Mouse (Mus musculus) left cerebral cortex, postnatal 36 days (tissue): ENCODE results near the gene Prkd2. TPM values are rescaled to one million over a fixed set of nuclear protein-coding genes. Genes with fewer than 3 reads are reported as not detected.

Experiments used
- DNase-seq, 2 experiments: peaks; one replicate each; pipeline ENCODE4 v3.0.0; 2021 to 2022; ENCODE audit warnings: low spot score in 2 of 2, mixed read lengths in 1 of 2
- intact Hi-C: fragments of 180-260 bp; cut with DNase I; formaldehyde crosslinking; loops from one replicate; pipeline ENCODE4 v1.15.1; 2025
- total RNA-seq, 2 experiments: library from RNA; stranded (reverse); gene quantifications; 2 replicates each; pipeline ENCODE4 v1.2.3; 2021

Prkd2 gene
- total RNA-seq, 2 experiments from 2014 or later, result 3.1 to 7.1 TPM

DNA sequence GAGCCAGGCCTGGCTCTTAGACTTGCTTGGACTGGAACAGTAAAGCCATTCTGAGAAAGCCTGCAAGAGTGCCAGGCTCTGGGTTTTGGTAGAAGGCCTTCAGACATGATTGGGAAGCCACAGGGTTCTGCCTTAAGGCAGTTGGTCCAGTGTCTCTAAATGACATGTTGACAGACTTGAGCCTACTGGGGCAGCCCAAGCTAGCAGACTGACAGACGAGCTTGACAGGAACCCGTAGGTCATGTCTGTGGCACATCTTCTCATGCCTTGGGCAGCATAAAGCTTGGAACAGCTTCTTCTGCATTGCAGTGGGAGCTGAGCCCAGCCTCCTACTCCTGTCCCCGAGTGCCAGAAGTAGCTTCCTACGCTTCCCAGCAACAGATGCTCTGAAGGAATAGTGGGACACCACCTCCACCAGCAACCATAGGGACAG, 21.0 kb upstream of the Prkd2 start:
- intact Hi-C loops, result loop anchor here (5.0 kb wide), 1 partner anchor 36 kb away; no protein-coding TSS in a partner anchor
- peak; percentile 83 to 88 for DNase-seq

DNA sequence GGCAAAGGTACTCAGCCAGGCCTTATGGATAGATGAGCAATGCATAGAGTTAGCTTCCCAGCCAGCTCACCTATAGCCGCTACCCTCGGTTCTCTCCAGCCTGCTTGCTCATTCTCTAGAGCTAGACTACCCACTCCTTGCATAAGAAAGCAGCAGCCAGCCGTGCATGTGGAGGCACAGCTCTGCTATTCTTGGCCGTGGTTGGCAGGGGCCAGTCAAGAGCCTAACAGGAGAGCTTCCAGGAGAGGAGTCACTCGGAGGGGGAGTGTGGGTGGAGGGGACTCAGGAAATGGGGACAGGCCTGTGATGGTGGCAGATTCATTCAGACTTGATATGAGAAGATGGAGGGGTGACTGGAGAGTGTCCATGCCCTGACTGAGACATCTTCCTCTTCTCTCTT, 19.0 kb upstream of the Prkd2 start:
- intact Hi-C loops, result loop anchor here (5.0 kb wide), 1 partner anchor 34 kb away; no protein-coding TSS in a partner anchor
- peak; percentile 85 to 91 for DNase-seq

DNA sequence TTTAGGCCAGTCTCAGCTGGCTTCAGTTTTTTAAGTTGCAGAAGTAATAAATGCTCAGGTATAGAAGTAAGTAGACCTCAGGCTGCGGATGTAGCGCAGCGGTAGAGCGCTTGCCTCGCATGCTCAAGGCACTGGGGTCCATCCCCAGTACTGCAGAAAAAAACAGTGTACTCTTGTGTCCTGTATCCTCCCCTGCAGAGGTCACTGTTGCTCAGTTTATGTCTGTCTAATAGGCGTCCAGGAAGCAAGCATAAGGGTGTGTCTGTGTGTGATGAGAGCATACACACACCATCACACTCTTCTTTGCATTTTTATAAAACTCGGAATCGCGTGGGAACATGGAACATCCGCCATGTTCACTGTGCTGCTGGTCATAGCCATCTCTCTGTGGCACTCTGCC, 16.9 kb upstream of the Prkd2 start:
- intact Hi-C loops, result no loop called here
- DNase-seq, result no peak

DNA sequence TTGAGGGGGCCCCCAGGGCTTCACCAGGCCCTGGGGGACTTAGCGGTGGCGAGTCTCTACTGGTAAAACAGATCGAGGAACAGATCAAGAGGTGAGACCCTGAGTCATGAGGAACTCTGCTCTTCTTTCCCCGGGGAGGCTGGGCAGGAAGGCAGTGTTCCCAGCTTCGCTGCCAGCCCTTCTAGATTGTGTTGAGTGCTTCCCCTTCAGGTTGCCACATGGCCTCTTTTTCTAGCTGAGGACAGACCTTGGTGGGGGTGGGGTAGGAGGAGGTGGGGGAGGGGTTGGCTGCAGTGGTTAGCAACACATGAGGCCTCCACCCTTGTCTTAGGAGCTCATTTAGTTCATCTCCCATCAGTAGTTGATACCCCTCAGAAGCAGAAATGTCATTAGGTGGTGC, 16.1 kb upstream of the Prkd2 start:
- no peak for DNase-seq
- intact Hi-C loops, result no loop called here

DNA sequence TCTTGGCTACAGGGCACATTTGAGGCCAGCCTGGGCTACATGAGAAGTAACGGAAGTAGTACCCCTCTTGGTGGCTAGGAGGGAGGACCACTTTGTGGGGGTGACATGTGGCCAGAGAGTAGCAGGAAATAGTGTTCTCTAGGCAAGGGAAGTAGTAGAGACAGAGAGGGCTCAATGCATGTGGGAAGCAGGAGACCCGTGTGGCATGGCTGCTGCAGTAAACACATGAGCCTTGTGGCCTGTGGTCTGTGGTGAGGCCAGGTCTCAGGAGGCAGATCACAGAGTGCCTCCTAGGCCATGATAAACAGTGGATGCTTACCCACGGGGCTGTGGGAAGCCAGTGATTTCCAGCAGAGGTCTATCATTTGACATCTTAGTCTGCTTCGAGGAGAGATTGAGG, 15.4 kb upstream of the Prkd2 start:
- intact Hi-C loops, result no loop called here
- no peak for DNase-seq

DNA sequence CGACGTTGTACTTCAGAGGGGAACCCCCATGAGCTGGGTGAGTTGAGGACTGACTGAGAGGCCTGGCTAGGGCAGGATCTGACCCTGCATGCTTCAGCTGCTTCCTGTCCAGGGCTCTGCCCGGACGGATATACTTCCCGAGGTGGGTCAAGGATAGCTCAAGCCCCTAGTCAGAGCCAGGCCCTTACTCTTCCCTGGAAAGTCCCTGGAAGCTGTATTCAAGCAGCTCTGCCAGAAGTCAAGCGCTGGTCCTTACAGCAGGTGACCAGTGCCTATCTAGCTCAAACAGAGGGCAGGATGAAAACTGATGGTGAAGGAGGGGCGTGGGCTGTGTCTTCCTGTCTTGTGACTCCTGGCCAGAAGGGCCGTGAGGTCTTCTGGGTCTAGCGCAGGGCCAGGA, 12.3 kb upstream of the Prkd2 start:
- DNase-seq, result no peak
- intact Hi-C loops, result no loop called here

DNA sequence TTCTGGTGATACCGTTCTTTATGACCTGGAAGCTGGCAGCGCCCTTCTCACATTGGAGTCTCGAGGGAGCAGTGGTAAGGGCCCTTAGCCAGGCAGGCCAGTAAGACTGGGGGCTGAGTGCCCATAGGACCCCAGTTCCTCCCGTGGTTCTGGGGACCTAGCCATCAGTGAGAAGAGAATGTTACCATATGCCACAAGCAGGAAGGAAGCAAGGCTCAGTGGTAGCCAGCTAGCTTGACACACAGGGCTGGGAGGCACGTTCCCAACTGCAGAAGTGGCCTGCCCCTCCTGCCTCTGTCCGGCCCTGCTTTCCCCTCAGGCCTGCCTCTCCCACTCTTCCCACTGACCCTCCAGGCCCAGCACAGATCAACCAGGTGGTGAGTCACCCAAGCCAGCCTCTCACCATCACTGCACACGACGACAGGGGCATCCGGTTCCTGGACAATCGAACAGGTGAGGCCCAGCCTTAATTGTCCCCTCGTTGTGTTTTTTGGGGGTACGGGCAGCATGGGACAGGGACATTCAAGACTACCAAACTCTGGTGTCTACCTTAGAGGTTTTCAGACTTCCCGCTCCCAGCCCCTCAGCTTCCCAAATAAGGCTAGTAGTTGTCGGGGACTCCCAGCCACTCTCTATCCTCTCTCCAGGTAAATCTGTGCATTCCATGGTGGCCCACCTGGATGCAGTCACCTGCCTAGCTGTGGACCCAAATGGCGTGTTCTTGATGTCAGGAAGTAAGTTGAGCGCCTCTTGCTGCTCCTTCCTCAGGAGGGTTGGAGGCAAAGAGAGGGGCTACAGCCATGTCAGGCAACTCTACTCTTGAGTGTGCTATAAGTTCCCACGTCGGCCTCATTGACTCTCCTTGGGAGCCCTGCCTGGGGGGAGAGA, 4.5 kb upstream of the Prkd2 start:
- intact Hi-C loops, result no loop called here
- no peak for DNase-seq

DNA sequence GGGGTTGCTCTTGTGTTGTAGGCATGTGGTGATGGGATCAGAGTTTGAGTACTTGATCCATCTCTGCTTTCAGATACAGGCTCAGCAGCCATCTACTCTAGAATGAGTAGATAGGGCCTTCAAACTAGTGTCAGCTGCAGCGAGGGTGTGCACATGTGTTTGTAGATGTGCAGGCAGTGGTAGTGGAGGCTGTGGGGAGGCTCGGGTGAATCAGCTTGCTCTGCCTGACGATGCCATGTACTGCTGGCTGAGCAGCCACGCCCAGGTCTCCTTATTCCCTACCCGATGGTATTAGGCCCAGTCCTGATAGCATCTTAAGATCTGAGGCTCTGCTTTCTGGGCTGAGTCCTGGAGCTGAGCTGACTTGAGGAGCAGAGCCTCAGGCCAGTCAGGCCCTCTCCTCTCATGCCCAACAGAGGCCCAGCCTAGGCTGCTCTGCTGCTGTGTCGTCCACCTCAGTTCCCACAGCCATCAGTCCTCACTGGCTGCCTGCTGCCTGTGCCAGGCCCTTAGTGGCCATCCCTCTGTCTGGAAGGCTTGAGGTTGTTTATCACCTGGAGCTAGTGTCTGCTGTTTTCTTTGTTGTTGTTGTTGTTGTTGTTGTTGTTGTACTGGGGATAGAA, 3.8 kb upstream of the Prkd2 start:
- DNase-seq, result no peak
- intact Hi-C loops, result no loop called here

DNA sequence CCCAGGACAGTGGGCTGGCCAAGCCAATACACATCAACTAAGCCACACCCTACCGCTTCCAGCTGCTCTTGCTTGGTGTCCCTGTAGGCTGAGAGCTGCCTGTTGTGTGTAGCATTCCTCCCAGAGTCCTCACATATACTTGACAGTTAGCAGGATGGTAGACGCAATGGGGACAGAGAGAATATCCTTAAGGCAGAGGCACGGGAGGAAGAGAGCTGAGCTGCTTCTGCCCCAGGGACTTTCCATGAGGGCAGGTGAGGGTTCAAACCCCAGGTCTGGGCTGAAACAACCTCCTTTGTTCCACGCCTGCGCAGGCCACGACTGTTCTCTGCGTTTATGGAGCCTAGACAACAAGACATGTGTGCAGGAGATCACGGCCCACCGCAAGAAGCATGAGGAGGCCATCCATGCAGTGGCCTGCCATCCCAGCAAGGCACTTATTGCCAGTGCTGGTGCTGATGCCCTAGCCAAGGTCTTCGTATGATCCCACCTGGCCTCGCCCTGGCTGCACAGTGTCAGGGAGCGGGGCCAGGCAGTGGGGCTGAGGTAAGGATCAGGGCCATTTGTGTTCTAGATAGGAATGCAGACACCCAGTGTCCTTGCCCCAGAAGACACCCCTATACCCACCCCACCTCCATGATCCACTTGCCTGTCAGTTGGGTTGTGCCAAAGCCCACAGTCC, 3.1 kb upstream of the Prkd2 start:
- intact Hi-C loops, result no loop called here
- no peak for DNase-seq

DNA sequence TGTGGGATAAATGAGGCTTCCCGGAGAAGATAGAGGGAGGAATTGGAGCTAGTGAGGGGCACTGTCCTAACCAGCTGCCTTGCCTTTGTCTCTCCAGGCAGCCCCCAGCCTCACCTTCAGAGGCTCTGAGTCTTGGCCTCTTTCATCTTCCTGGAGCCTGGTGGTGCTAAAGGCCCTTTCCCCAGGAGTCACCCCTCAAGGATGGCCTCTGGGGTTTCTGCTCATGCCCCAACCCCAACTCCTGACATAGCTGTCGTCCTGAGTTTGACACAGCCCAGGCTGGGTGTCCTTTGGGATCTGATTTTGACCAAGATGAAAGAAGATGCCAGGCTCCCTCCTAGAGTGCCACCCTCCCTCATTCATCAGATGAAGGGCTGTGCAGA, 2.6 kb upstream of the Prkd2 start:
- no peak for DNase-seq
- intact Hi-C loops, result no loop called here

DNA sequence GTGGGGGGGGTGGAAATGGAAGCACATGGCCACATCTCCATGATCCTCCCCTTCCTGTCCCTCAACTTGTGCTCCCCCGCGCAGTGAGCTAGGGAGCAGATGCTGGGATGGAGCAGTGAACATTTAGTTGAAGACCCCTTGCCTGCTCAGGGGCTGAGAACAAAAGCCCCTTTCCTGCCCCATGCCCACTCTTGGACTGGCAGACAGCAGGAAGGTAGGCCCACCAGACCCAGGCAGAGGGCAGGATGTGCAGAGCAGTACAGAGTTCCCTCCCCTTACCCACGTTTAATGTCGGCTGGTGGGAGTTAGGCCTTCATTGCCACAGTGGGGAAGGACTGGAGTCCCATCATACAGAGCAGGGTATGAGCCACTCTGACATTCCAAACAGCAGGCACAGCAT, 1.6 kb upstream of the Prkd2 start:
- intact Hi-C loops, result no loop called here
- DNase-seq, result no peak

DNA sequence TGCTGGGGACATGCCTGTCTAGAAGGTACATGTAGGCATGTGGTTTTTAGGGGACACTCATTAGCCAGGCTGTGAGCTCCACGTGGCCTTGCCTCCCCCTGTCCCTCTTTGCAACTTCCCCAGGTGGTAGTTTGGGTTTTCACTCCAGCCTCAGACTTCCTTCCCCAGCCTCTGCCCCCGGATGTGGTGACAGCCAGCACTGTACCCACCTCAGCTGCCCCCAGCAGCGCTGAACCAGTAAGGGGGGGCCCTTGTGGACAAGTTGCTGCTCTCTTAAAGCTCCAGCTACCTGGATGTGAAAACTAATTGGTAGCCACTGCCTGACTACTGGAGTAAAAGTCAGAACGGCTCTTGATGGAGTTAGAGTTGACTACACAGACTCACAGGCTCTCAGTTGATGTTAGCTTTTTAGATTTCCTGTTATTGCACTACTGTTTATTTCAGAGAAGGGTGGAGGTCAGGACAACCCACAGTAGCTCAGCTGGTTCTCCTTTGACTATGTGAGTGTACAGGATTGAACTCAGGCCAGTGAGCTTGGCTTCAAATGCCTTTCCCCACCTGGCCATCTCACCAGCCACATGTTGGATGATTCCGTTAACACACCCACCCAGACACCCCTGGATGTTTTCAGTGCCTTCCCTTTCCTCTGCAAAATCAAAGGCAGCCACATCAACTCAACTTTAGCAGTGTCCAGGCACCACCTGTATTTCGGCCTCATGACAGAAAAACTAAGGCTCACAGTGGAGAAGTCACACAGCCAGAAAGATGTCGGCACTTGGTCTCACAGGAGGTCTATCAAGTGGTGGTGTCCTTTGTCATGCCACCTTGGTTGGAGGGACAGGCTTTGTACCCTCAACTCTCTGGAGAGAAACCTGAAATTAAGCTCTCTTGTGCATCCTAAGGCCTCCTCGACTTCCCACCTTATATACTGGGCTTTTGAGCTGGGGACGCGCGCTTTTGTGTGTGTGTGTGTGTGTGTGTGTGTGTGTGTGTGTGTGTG, 841 bp upstream of the Prkd2 start:
- intact Hi-C loops, result no loop called here
- DNase-seq, result no peak

DNA sequence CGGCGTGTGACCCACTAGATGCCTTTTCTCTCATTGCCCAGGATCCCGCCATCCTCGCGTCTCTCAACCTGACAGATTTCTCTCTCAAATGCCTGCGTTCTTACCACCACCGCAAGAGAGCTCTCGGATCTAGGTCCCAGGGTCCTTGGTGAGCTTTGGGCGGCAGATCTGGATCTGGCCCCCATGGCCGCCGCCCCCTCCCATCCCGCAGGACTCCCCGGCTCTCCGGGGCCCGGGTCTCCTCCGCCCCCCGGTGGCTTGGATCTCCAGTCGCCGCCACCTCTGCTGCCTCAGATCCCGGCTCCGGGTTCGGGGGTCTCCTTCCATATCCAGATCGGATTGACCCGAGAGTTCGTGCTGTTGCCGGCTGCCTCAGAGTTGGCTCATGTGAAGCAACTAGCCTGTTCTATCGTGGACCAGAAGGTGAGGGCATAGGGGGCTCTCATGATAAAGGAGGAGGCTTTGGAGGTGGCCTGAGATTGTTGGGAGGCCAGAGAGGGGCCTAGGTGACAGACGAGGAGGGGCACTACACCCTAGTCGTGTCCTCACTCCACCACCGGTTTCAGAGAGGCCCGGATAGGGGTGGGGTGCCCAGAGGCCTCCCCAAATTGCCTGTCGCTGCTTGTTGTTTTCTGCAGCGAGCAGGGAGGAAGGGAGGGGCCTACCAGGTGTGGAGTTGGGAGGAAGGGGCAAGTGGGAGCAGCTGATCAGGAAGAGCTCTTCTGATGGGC, 904 bp downstream of the Prkd2 start:
- intact Hi-C loops, result no loop called here
- no peak for DNase-seq

DNA sequence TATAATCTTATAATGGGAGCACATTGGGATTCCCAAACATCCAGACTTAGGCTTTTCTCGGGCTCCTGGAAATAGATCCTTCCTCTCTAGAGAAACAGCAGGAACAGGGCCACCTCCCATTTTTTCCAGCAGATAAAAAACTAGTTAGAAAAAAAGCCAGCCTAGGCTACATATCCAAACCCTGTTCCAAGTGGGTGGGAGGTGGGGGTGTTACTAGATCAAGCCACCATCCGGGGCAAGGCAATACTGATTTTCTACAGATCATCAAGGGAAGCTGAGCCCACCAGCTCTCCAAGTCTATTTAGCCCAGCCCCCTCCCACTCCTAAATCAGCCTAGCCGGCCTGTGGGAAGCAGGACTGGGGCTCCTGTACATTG, 2.0 kb downstream of the Prkd2 start:
- intact Hi-C loops, result loop anchor here (5.0 kb wide), 1 partner anchor 32 kb away; no protein-coding TSS in a partner anchor

DNA sequence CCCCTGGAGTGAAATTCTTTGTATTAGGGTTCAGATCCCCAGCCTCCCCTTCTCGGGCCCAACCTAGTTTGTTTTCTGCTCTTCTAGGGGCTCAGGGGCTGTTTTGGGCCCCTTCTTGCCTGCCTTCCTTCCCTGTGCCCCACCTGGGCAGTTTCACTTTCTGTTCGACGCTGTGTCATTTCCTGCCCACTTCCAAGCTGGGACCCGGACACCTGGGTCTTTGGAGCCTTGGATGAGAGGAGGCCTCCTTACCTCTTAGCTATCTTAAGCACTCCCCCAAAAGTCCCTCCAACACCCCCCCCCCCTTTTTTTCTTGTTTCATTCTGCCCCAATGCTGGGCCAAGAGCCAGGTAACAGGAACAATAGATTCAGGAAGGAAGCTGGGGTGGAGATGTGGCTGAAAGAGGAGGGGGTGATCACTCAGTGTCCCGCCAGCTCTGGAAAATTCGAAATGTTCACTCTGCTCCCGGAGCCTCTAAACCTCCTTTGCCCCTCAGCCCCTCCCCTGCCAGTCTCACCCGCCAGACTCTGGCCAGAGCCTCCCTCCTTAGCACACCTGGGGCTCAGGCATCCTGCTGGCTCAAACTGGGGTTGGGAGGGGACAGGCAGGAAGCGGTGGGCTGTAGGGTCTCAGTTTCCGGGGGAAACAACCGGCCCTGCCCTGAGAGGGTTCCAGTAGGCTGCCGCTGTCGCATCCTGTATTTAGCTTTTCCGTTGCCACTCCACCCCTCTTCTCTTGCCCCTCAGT, 2.5 kb downstream of the Prkd2 start:
- intact Hi-C loops, result loop anchor here (5.0 kb wide), 1 partner anchor 33 kb away; no protein-coding TSS in a partner anchor
- DNase-seq, result no peak

More for the DNA sequence above, 2.0 kb downstream of the Prkd2 start:
- no peak for DNase-seq

DNA sequence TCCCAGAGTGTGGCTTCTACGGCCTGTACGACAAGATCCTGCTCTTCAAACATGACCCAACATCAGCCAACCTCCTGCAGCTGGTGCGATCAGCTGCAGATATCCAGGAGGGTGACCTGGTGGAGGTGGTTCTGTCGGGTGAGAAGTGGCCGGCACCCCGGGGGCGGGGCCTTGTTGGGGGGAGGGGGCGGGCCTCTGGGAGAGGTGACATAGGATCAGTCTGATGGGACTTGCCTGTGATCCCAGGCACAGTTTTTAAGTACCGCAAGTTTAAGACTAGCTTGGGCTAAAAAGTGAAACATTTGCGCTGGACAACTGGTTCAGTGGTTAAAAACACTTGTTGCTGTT, 3.1 kb downstream of the Prkd2 start:
- DNase-seq, result no peak
- intact Hi-C loops, result loop anchor here (5.0 kb wide), 1 partner anchor 33 kb away; no protein-coding TSS in a partner anchor

DNA sequence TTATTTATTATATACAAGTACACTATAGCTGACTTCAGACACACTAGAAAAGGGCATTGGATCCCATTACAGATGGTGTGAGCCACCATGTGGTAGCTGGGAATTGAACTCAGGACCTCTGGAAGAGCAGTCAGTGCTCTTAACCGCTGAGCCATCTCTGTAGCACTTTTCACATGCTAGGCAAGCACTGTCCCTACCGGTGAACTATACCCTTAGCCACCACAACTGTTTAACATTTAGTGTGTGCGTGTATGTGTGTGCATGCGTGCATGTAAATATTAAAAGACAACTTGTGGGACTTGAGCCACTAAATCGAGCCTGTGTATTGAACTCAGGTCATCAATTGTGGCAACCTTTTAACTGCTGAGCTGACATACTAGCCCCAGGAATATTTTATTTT, 4.1 kb downstream of the Prkd2 start:
- intact Hi-C loops, result loop anchor here (5.0 kb wide), 1 partner anchor 34 kb away; no protein-coding TSS in a partner anchor
- no peak for DNase-seq

DNA sequence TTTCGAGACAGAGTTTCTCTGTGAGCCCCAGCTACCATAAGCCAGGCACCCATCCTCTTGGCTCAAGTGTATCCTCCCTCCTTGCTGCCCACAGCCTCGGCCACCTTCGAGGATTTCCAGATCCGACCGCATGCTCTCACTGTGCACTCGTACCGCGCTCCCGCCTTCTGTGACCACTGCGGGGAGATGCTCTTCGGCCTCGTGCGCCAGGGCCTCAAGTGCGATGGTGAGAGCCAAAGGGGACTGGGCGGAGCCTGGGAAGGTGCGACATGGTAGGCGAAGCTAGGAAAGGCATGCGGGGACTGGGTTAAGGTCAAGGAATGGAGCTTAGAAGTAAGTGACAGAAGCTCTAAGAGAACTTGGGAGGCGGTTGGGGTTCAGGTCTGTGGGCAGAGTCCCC, 4.8 kb downstream of the Prkd2 start:
- DNase-seq, result no peak
- intact Hi-C loops, result loop anchor here (5.0 kb wide), 1 partner anchor 35 kb away; no protein-coding TSS in a partner anchor
